Mouse (Mus musculus): ENCODE data around the gene Olfml2a. TPM values are rescaled to one million over a fixed set of nuclear protein-coding genes. Genes with fewer than 3 reads are reported as not detected.

Olfml2a gene
- 3.3 and 3.8 TPM in 2 replicates for polyA plus RNA-seq (2012; rRNA removed)

GRCm38 (mm10) chr2:38931851-38932667, at the start of gene Olfml2a:
Olfml2a (plus strand) TSS chr2:38931978.
- no peak for DNase-seq (ENCODE audit: low read depth)

- DNase-seq (ENCODE audit: low read depth), result no peak
Observed at GRCm38 (mm10) chr2:38902866-38903265, 28.9 kb upstream of the Olfml2a start.

GRCm38 (mm10) chr2:38904290-38904689, 27.5 kb upstream of the Olfml2a start:
- no peak for DNase-seq (ENCODE audit: low read depth)

- no peak for DNase-seq (ENCODE audit: low read depth)
Observed at GRCm38 (mm10) chr2:38906097-38906496, 25.7 kb upstream of the Olfml2a start.

GRCm38 (mm10) chr2:38908604-38909003, 23.2 kb upstream of the Olfml2a start:
- no peak for DNase-seq (ENCODE audit: low read depth)

GRCm38 (mm10) chr2:38914517-38914916, 17.3 kb upstream of the Olfml2a start:
- DNase-seq (ENCODE audit: low read depth), result no peak

GRCm38 (mm10) chr2:38914965-38915364, 16.8 kb upstream of the Olfml2a start:
- DNase-seq (ENCODE audit: low read depth), result no peak

GRCm38 (mm10) chr2:38916947-38917691, 14.7 kb upstream of the Olfml2a start:
- DNase-seq (ENCODE audit: low read depth), result no peak

GRCm38 (mm10) chr2:38921374-38921773, 10.4 kb upstream of the Olfml2a start:
- no peak for DNase-seq (ENCODE audit: low read depth)

GRCm38 (mm10) chr2:38923471-38923870, 8.3 kb upstream of the Olfml2a start:
- DNase-seq (ENCODE audit: low read depth), result no peak

- DNase-seq (ENCODE audit: low read depth), result no peak
Observed at GRCm38 (mm10) chr2:38923911-38924310, 7.9 kb upstream of the Olfml2a start.

GRCm38 (mm10) chr2:38924571-38924970, 7.2 kb upstream of the Olfml2a start:
- DNase-seq (ENCODE audit: low read depth), result no peak

- no peak for DNase-seq (ENCODE audit: low read depth)
Observed at GRCm38 (mm10) chr2:38925171-38926080, 6.4 kb upstream of the Olfml2a start.

GRCm38 (mm10) chr2:38926145-38926891, 5.5 kb upstream of the Olfml2a start:
- DNase-seq (ENCODE audit: low read depth), result no peak

GRCm38 (mm10) chr2:38927115-38927979, 4.4 kb upstream of the Olfml2a start, which contains the start of gene Nr6a1:
Nr6a1 (minus strand) TSS chr2:38927688.
- no peak for DNase-seq (ENCODE audit: low read depth)

- no peak for DNase-seq (ENCODE audit: low read depth)
Observed at GRCm38 (mm10) chr2:38930269-38930668, 1.5 kb upstream of the Olfml2a start.

- DNase-seq (ENCODE audit: low read depth), result no peak
Observed at GRCm38 (mm10) chr2:38933931-38934330, 2.2 kb downstream of the Olfml2a start.

GRCm38 (mm10) chr2:38934936-38935335, 3.2 kb downstream of the Olfml2a start:
- no peak for DNase-seq (ENCODE audit: low read depth)

- DNase-seq (ENCODE audit: low read depth), result no peak
Observed at GRCm38 (mm10) chr2:38936721-38937378, 5.1 kb downstream of the Olfml2a start.

GRCm38 (mm10) chr2:38937396-38937795, 5.6 kb downstream of the Olfml2a start:
- no peak for DNase-seq (ENCODE audit: low read depth)

All from gonadal fat pad, adult 2 months (tissue).